Mouse (Mus musculus) thymus, postnatal 0 days (tissue): ENCODE data around the gene Col5a3. TPM values are rescaled to one million over a fixed set of nuclear protein-coding genes. Genes with fewer than 3 reads are reported as not detected.

Experiments used
- DNase-seq: peaks from one replicate; pipeline ENCODE4 v3.0.0-alpha.2; 2015; ENCODE audit warnings: low spot score
- polyA plus RNA-seq: library from polyadenylated mRNA; unstranded; fragments of >200 nt; fragmentation: Nextera tagmentation; extraction: Ambion mirVana; gene quantifications from 2 replicates; pipeline ENCODE4 v1.2.1, GENCODE M21; 2015

Col5a3 gene
- polyA plus RNA-seq, 1 experiment from 2014 or later, result 1.9 TPM

DNA sequence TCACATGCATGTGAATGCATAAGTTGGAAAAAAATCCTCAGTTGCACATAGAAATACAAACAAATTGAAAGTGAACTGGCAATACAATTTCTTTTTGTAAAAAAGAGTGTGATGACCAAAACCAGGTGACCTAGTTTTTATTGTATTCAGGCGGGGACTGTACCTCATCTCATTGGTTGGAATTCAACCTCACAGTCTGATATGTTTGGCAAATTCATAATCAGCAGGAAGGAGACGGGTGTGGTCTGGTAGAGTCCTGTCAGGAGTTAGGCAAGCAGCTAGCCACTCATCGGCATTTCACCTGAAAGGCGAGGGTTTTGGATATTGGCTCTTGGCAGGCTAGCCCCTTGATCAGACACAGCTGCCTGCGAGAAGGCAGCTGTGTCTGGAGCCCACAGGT, 65.7 kb downstream of the Col5a3 start:
- no peak for DNase-seq

DNA sequence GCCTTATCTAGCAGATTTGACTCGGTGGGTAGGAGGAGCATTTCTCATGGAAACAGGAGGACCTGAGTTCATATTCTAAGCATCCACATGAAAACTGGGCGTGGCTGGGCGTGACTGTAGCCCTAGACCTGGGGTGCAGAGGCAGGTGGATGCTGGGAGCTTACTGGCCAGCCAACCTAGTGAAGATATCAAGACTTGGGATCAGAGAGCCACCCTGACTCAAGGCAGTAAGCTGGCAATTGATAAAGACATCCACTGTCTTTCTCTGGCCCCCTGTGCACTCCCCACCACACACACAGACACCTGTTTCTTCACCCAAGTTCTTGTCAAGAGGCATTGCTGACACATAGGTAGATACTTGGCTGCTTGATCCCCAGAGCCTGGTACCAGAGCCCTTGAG, 66.3 kb downstream of the Col5a3 start:
- no peak for DNase-seq

DNA sequence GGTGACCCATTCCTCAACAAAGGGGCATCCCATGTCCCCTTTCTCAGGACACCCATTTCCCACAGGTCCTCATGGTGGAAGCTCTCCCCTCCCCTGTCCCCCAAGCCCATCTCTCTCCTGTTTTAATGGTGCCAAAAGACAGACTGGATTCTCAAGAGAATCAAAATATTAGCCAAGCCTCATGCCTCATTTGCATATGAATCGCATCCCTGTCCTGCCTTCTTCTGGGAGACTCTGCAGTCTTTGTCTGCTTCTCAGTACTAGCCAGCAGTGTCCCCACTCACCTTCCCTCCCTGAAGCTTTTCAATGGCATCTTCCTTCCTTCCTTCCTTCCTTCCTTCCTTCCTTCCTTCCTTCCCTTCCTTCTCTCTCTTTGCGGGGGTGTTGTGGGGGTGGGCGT, 67.2 kb downstream of the Col5a3 start:
- DNase-seq, result no peak

DNA sequence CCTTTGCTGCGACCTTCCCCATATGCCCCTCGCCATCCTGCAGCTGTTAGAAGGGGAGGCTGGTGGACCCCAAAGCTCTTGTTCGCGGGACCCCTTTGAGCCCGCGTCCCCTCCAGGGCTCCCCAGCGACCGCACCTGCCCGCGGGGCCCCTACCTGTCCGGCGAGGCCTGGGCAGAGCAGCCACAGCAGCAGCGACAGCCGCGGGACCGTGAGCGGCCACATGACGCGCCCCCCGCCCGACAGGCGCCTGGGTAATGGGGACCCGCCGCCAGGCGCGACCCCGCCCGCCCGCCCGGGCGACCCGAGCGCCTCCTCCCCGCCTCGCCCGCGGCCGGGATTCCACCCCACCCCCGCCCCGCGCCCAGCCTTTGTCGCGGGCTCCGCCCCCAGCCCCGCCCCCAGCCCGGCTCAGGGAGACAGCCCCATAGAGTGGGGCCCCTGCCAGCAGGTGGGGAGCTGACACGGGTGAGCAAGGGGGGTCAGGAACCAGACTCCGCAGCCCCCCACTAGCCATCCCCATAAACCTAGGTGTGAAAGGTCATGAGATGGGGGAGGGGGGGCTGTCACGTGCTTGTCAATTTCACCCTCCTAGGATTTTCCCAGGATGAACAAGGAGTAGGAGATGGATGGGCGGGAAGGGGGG, 68.7 kb downstream of the Col5a3 start, which contains the start of gene Olfm2:
TSS of gene Olfm2 (minus strand) at position 333 of the 644 bp plus-strand sequence.
- no peak for DNase-seq

DNA sequence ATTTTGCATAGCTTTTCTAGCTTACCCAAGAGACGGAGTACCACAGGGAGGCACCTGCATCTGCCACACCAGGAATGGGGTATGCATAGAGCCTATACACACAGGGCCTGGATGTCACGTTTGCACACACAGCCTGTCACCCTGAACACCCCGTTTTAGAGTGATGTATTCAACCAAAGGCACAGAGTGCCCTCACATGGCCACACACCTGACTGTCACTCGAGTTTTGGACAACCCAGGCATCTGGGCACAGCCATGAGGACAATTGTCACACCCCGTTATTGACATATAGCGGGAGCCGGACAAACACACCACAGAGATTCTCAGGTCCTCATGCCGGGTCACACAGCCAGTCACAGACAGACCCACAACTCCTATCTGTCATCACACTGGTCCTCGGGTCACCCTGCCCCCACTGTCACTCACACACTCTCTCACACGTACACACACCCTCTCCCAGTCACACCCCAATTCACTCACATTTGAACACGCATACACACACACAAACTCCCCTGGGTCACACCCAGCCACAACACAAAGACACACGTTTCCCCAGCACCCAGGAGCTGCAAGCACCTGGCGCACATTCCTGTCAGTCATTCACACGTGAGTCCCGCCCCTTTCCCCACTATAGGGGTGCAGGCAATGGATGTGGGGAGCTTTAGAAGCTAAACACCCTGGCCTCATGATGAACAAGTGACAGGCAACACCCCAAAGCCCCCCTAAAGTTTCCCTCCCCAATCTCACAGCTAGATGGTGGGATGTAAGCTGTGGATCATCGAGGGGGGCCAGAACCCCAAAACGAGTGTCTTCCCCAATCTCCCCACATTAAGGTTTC, 69.5 kb downstream of the Col5a3 start:
- no peak for DNase-seq

DNA sequence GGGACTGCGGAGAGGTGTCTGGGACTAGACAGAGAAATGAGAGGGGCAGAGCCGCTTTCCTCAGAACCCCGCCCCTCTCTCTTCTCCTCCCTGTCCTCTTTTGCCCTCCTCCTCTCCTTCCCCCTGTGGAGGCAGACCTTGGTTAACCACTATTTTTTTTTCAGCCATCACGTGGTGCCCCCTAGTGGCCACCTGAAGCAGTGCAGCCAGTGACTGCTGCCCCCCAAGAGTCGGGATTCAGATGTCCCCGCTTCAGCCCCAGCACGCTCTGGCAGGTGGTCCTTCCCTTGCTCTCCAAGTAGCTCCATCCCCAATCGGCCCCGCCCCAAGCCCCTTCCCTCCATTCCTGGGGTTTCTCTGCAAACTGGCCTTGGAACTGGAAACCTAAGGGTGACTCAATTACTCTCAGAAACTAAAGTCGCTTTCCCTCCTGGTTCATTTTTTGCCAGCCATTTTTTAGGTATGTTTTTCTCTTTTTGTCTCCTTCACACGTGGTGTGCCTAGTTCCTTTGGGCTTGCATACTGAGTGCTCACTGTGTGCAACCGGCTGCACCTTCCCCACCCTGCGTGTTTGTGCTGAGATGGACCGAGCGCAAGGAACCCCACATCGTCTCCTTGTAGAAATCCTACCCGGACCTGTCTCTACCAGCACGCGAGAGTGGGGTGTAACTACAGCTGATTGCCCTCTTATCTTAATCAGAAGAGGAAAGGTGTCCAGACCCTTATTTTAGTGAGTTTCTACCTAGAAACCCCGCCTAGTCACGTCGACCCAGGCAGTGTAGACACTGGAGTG, 70.7 kb downstream of the Col5a3 start:
- DNase-seq, result peak; percentile 50

DNA sequence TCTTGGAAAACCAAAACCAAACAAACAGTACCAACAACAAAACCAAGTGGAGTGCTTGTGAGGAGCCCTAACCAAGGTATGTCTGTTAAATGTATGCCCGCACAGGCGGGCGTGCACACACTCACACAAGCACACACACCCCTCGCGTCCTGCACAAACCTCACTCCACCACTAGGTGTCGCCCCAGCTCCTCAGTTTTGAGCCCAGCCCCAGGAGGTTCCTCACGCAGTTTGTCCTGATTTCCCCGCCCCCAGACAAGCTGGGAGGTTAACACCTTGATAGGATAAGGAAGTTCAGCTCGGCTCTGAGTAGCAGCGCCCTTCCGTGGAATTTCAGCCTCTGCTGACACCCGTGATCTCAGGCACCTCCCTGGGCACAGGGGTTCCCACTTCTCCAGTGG, 74.5 kb downstream of the Col5a3 start:
- peak; percentile 74 for DNase-seq

DNA sequence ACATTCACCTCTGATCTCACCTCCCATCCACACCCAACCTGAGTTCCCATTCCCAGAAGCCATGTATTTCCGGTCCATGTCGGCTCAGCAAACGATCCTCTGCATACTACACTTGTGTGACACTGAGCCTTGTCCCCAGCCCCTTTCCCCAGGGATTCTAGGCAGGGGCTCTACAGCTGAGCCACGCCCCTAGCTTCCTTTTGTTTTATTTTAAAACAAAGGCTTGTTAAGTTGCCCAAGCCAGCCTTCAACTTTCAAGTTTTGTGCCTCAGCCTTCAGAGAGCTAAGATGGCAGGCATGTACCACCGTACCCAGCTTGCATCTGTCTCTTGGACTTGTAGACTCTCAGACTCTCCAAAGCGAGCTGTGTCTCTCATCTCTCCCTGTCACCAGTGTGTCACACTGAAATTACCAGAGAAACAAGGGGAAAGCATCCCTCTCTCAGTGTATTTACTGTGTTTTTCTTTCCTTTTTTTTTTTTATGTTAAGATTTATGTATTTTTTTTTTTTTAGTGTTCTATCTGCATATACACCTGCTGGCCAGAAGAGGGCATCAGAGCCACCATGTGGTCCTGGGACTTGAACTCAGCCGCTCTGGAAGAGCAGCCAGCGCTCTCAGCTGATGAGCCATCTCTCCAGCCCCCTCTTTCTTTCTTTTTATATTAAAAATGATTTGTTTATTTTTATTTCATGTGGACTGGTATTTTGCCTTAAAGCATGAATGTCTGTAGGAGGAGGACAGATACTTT, 76.4 kb downstream of the Col5a3 start:
- DNase-seq, result peak; percentile 42

DNA sequence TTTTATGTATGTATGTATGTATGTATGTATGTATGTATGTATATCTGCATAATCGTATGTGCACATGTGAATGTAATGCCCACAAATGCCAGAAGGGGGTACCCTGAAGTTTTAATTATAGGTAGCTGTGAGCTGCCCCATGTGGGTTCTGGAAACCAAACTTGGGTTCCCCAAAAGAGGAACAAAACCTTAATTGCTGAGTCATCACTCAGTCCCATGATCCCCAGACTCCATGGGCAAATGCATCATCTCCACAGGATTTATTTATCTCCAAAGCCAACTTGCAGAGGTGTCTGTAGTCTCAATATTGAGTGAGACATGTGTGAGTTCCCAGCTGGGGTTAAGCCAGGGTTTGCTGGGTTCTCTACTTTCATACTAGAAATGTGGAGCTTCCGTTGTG, 77.6 kb downstream of the Col5a3 start:
- no peak for DNase-seq

DNA sequence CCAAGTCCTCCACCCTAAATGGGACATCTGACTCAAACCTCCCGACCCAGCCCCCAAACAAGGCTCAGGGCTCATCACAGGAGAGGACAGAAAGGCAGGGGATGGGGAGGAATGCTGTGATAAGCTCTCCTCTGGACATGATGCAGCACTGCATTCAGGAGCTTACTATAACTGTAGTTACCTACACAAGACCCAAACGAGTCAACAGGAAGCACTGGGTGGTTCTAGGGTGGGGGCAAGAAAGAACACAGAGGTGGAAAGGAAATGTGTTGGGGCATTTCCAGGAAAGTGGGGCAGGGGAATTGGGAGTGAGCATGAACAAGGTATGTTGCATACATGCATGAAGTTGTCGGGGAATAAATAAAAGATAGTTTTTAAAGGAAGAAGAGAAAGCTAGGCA, 80.2 kb downstream of the Col5a3 start:
- no peak for DNase-seq

DNA sequence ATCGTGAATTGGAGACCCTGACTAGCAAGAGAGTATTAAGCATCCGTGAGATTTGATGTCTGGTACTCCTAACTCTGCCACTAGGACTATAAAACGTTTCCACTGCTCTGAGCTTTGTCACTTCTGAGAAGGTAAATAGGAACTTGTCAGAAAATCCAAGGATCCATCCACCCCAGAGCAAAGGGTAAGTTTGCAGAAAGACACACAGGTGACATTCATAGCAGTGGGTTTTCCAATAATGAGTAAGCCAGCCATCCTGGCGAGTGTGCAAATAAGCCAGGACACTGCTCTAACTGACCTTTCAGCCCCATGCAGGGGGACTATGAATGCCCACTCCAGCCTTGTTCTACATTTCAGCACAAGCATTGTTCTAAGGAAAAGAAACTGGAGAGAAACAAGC, 83.1 kb downstream of the Col5a3 start:
- no peak for DNase-seq

DNA sequence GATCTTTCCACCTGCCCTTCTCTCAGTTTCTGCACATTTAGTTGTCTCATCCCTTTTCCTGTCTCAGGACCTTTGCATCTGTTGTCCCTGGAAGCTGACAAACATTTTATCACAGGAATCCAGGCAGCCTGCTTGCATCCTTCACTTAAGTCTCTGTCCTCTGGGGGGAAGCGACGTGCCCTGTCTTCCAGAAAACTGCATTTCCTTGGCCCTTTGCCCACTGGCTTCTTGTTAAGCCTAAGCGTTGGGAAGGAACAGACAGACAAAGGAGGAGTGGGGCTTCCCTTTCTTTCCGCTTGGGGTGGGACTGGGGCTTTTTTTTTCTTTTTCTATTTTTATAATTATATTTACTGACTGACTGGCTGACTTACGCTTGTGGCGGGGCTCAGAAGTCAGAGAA, 85.4 kb downstream of the Col5a3 start:
- no peak for DNase-seq

DNA sequence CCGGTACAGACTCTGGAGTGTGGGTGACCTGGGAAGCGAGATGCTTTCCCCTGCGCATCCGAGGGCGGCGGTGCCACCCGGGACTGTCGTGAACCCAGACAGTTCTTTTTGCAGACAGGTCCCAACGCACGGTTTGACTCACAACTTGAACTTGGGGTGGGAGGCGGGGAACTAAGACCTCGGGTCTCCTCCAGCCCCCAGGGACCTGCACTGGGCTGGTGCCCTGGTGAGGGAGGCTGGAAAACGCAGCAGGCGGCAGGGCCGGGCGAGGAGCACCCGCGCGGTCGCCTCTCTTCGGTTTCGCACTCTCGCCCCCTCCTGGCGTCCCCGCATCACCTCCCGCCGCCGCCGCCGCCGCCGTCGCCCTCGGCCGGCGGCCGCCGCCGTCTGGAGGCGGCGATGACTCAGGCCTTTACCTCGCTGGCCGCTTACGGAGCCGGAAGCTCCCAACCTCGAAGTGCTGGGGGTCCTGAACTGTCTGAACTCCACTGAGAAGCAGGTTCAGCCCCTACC, 87.2 kb downstream of the Col5a3 start:
- DNase-seq, result peak; percentile 39

DNA sequence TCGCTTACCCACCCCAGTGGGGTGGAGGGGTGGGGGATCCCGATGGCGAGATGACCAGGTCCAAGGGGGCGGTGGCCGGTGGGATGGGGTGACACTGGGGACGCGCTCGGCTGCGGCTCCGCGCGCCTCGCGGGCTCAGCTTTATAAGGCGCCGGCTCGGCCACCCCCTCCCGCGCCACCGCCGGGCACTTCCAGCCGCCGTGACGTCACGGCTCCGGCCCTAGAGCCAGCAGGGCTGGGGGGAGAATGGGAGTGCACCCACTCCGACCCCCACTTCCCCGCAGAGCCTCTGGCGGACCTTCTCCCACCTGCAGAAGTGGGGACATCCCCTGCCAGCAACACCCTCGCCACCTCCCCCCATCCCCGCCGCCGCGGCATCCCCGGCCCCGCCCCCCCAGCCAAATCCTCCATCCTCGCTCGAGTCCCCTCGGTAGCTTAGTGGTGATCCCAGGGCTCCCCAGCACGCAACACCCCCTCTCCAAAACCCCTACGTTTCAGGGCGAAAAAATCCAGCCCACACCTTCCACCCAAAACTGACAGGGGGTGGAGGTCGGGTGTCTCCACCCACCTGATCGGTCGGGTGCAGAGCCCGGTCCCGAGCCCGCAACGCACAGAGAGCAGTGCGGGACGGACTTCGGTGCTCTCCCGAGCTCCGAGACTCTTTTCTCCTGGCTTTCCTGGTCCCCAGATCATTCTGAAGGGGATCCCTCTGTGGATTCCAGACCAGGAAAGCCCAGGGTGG, 87.8 kb downstream of the Col5a3 start:
- DNase-seq, result no peak

DNA sequence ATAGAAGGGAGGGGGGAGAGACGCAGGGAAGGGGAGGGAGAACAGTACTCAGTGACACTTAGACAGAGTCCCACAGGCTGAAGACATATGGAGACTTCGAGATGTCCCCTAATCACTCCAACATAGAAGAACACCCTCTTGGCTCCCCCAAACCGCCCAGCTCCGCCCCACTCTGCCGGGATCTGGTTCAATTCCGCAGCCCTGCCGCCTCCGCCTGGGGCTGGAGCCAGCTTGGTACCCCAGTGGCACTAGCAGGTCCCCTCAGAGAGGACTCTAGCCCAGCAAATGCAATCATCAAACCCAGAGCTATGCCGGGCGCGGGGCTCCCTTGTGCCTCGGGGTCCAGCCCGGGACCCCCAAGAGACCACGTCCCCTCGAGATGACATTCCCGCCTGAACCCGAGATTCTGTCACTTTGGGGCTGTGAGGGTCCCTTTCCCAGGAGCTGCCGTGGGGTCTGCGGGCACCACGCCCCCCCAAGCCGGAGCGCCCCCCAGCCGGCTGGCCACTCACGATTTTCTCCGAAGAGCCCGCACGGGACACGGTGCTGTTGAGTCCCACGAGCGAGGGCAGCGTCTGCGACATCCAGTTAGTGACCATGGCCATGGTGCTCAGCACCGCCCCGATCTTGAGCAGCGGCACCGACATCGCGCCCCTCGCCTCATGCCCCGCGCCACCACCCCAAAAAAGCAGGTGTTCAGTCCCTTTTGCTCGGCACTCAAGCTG, 88.6 kb downstream of the Col5a3 start:
- DNase-seq, result no peak

DNA sequence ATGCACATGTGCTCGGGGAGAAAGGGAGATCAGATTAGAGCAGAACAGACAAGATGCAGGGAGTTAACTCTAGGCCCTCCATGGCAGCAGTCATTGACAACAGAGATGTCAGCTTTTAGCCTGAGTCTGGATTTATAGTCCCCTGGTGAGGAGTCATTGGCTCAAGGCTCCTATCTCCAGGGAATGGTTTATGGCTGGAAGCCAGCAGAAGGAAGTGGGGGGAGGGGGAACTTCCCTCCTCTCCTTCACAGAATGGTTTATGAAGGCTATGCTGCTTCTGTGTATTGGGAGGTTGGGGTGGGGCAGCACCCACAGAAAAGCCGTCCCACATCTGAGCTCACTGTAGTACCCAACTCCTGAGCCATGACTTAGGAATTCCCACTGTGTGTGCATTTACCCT, 93.3 kb downstream of the Col5a3 start:
- DNase-seq, result no peak
